Comparison of ENCODE assay signal across 14 mouse cellular contexts in the genomic region with DNA sequence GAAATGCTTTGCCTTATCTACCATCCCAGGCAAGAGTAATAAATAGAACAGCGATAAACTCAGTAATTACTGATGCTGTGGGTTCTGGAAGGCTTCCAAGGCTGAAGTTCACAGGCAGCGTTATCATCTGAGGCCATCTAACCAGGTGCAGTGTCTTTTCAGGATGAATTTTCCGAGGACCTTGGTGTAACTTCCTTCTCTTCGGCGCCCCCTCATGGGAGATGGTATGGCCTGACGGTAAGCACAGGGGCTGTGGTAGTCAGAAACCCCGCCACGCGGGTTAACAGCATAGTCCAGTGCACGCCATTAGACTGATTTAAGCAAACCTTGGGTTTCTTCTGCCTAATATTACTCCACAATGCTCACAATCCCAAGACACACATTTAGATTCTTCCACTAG.
DNase-seq lines count a peak whose midpoint lies in the region; ATAC-seq lines count a peak whose summit lies in the region.
"Had no signal": no experiment of that assay in that cellular context is flagged by ENCODE, and none has a peak within 500 bp of the region (broad histone marks: within the 10 kb centered on the region; RNA-seq: fewer than 3 reads in every experiment).

No protein-coding gene starts in this region.

- no peaks in the 10 kb centered on the region for H3K36me3 ChIP-seq in midbrain, embryonic 14.5 days (ENCODE audit: control insufficient read depth, insufficient read depth, low read length)
- no peaks in the 10 kb centered on the region for H3K36me3 ChIP-seq in midbrain, embryonic 13.5 days
- H3K36me3 ChIP-seq: forebrain, embryonic 10.5 days; stomach, embryonic 15.5 days had no signal

- H3K4me1 ChIP-seq in midbrain, embryonic 14.5 days (ENCODE audit: control insufficient read depth, insufficient read depth, low read length) = no peaks in the 10 kb centered on the region
- H3K4me1 ChIP-seq in midbrain, embryonic 13.5 days (replicated peaks) = no peaks in the 10 kb centered on the region
- H3K4me1 ChIP-seq: forebrain, embryonic 10.5 days; stomach, embryonic 15.5 days had no signal

- no peak overlapping the region for H3K4me3 ChIP-seq in midbrain, embryonic 14.5 days (replicated peaks; ENCODE audit: low read depth, low read length)
- H3K4me3 ChIP-seq in midbrain, embryonic 13.5 days (replicated peaks) = no peak overlapping the region
- H3K4me3 ChIP-seq: forebrain, embryonic 10.5 days; stomach, embryonic 15.5 days had no signal

- WGBS in midbrain, embryonic 14.5 days = 81% methylated on average over 10 of the region's 10 CpGs
- WGBS in midbrain, embryonic 13.5 days = 78% methylated on average over 10 of the region's 10 CpGs

- ATAC-seq in midbrain, embryonic 14.5 days (ENCODE audit: low FRiP score, low TSS enrichment) = no peak
- ATAC-seq in midbrain, embryonic 13.5 days = no peak
- ATAC-seq: inflammation-experienced regulatory T-cells, adult 6 months; Patski had no signal

- no peak overlapping the region for H3K9ac ChIP-seq in midbrain, embryonic 14.5 days (replicated peaks; ENCODE audit: low read length)
- H3K9ac ChIP-seq in midbrain, embryonic 13.5 days (replicated peaks) = no peak overlapping the region
- H3K9ac ChIP-seq: stomach, embryonic 15.5 days had no signal

- H3K27me3 ChIP-seq in midbrain, embryonic 14.5 days (ENCODE audit: control insufficient read depth, insufficient read depth, low read length) = no peaks in the 10 kb centered on the region
- H3K27me3 ChIP-seq in midbrain, embryonic 13.5 days = no peaks in the 10 kb centered on the region
- H3K27me3 ChIP-seq: Patski; stomach, embryonic 15.5 days had no signal

- peak; percentile 12 for DNase-seq in embryo, embryonic 11 days
- no peak for DNase-seq in embryo, embryonic 10 days (ENCODE audit: low spot score)
- DNase-seq in midbrain, embryonic 14.5 days = peak; percentile 8
- DNase-seq in WW6 (ENCODE audit: low read depth, low spot score) = peak; percentile 5
- peak; percentile 81 for DNase-seq in thymus, postnatal 14 days
- DNase-seq in layer of hippocampus, adult 11-12 months (ENCODE audit: low spot score) = no peak
- DNase-seq: adrenal gland, postnatal 25 days; cerebellum, adult 18-20 months had no signal

- H3K27ac ChIP-seq in midbrain, embryonic 14.5 days (replicated peaks; ENCODE audit: low read depth, low read length) = no peak overlapping the region
- no peak overlapping the region for H3K27ac ChIP-seq in midbrain, embryonic 13.5 days
- H3K27ac ChIP-seq: forebrain, embryonic 10.5 days; stomach, embryonic 15.5 days had no signal

- no peak overlapping the region for H3K4me2 ChIP-seq in midbrain, embryonic 14.5 days (ENCODE audit: low read length)
- H3K4me2 ChIP-seq in midbrain, embryonic 13.5 days (replicated peaks) = no peak overlapping the region
- H3K4me2 ChIP-seq: heart, embryonic 11.5 days; stomach, embryonic 15.5 days had no signal

- H3K9me3 ChIP-seq in midbrain, embryonic 14.5 days (ENCODE audit: control insufficient read depth, low read length) = no peaks in the 10 kb centered on the region
- no peaks in the 10 kb centered on the region for H3K9me3 ChIP-seq in midbrain, embryonic 13.5 days
- H3K9me3 ChIP-seq: forebrain, embryonic 10.5 days; stomach, embryonic 15.5 days had no signal

Comparison
In these comparisons a context has a peak if more than half of its experiments do, and no peak if none do; other contexts are left out.
1. DNase-seq: peak in embryo, embryonic 11 days (single experiment), midbrain, embryonic 14.5 days (single experiment), WW6 (single experiment) and thymus, postnatal 14 days (single experiment); none in embryo, embryonic 10 days (single experiment) and layer of hippocampus, adult 11-12 months (single experiment).